Mouse (Mus musculus) left cerebral cortex, postnatal 10 days (tissue): ENCODE measurements around the gene Mab21l3. TPM values are rescaled to one million over a fixed set of nuclear protein-coding genes. Genes with fewer than 3 reads are reported as not detected.

ENCODE experiments used
- DNase-seq, 2 experiments: peaks; one replicate each; pipeline ENCODE4 v3.0.0; 2021 to 2022; ENCODE audit warnings: low spot score in 2 of 2, mixed read lengths in 1 of 2; ENCODE audit errors: extremely low spot score in 1 of 2
- intact Hi-C: fragments of 180-260 bp; cut with DNase I; formaldehyde crosslinking; loops from one replicate; pipeline ENCODE4 v1.15.1; 2025
- total RNA-seq, 2 experiments: library from RNA; stranded (reverse); gene quantifications; 2 replicates each; pipeline ENCODE4 v1.2.3; 2021

Gene Mab21l3
- total RNA-seq, 2 experiments from 2014 or later: not detected

DNA sequence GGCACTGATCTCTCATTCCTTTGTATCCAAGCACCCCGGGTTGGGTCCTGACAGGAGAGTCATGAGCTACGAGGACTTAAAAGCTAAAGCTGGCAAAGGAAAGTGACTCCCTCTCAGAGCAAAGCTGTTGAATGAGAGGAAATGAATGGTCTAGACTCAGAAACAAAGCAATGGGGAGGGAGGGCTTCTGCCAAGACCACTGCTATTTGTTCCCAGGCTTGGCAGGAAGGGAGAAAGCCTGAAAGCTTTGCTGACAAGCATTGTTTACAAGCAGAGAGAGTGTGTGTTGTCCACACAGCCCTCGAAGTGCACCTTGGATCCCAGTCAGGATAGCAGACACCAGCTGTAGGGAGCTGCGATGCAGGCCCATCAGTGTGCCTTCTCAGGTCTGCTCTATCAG is 41.8 kb downstream of the Mab21l3 start:
- intact Hi-C loops: loop anchor here (5.0 kb wide), 2 partner anchors 205 to 300 kb away; partner anchors contain the start of gene Atp1a1
- no peak for DNase-seq

DNA sequence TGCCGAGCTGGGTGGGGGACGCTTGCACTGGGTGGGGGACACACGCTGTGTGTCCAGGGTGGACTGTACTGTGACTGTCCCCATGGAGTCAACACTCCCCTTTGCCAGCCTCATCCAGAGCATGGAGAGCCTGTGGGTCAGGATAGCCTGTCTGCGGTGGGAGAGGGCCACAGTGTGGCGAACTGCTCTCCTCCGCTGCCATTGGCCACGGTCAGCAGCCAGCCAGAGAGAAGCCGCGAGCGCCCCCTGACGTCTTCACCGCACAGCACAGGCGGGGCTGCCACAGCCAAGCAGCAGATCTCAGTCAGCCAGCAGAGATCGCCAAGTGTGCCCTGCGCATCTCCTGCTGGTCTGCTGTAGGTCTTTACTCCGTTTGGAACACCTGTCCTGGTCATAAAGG is 42.6 kb downstream of the Mab21l3 start:
- intact Hi-C loops: loop anchor here (5.0 kb wide), 2 partner anchors 204 to 299 kb away; partner anchors contain the start of gene Atp1a1
- peak; percentile 79 to 90 for DNase-seq

DNA sequence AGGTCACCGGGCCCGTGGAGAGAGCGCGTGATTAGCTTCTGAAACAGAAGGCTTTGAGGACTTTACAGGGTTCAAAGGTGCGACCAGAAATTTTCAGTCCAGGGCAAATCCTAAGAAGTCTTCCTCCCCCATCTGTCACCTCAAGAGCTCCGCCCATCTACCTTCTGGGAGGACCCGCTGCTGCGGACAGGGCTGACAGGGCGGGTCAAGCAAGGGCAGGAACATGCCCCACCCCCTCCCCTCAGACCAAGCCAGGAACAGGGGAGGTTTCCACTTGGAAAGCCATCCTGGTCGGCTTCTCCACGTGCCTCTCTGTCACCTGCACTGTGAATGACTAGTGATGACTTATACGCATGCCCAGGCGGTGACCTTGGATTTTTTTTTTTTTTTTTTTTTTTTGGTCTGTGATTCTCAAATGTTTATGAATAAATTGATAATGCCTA is 43.2 kb downstream of the Mab21l3 start:
- intact Hi-C loops: loop anchor here (5.0 kb wide), 2 partner anchors 203 to 298 kb away; partner anchors contain the start of gene Atp1a1
- no peak for DNase-seq

DNA sequence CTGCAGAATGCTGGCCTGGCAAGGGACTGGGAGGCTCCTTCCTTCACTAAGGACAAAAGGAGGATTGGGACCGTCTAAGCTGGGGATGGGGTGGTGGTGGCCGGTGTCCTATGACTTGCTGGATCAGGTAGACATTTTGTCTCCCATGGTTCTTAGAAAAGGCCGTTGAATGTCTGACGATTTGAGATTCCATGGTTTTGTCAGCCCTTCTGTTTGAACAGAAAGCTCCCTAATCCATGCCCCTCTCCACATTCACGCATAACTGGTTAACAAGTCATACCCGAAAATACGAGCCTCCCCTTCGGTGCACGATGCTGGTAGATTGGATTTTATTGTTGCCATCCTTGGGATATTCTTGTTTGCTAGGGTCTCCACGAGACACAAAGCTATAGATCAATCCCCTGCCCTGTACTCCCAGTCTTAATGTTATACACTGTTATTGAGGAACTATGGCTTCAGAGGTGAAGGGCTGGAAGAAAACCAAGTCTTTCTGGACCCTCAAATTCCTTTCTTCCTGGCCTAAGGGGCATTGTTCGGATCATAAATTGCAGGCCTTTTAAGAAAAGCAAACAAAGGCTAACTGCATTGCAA is 43.7 kb downstream of the Mab21l3 start:
- no peak for DNase-seq
- intact Hi-C loops: loop anchor here (5.0 kb wide), 2 partner anchors 203 to 298 kb away; partner anchors contain the start of gene Atp1a1

DNA sequence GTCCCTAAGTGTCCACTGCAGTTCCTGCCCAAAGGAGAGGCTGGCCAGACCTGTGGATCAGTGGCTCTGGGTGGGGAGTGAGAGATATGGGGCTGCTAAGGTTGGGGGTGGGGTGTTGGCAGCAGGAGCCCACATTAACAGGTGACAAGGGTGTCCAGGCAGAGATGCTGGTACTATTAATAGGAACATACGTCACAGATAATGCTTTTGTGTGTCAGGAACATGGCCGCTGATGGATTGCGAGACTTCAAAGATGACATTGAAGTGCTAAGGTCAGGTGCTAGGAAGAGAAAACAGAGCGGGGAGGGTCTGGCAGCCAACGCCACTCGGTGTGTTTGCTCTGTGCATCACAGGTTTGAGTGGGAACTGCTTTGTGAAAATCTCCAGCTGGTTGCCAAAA is 44.4 kb downstream of the Mab21l3 start:
- intact Hi-C loops: no loop called here
- no peak for DNase-seq

DNA sequence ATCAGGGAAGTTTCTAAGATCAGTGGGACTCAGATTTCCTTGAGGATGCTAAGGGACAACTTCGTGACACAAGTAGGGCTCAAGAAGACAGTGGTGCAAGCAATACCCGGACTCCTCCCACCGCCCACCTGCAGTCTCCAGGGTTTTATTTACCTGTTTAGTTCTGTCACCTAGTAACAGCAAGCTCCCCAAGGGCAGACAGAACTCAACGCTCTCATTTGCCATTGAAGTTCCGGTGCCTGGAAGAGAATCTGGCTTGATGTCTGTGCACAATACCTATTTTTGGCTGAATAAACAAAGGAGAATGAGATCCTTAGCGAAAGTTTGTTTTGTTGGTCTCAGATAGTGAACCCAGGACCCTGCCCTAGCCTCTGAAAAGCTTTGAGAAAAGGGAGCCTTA is 45.0 kb downstream of the Mab21l3 start:
- intact Hi-C loops: no loop called here
- no peak for DNase-seq

DNA sequence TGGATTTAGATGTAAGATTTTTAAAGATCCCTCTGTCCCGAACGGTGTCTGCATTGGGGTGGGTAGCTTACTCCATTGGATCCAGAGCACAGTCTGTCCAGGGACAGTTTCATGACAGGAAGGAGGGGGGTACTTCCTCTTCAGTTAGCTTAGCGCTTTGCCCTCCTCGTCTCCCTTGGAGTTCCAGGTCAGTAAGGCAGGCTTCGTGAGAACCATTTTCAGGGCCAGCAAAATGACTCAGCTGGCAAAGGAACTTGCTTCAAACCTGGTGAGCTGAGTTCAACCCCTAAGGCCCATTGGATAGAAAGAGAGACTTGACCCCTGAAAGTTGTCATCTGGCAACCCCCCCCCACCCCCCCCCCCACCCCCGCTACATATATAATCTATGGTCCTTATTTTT is 46.0 kb downstream of the Mab21l3 start:
- intact Hi-C loops: no loop called here
- no peak for DNase-seq

DNA sequence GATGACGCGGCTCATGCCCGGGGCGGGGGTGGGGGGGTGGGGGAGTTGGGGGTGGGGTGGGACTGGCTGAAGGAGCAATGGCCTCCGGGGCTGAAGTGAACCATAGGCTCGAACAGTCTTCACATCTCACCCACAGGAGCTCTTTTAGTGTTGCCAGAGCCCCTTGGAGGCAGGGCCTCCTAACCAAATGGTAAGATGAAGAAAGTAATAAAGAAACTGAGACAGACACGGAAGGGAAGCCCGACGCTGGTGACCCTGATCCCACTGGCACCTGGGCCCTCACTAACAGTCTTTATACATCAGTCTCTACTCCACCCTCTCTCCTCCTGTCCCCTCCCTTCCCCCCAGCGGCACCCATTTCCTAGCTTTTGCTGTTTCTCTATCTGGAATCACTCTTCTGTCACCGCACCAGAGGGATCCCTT is 48.2 kb downstream of the Mab21l3 start:
- no peak for DNase-seq
- intact Hi-C loops: no loop called here

DNA sequence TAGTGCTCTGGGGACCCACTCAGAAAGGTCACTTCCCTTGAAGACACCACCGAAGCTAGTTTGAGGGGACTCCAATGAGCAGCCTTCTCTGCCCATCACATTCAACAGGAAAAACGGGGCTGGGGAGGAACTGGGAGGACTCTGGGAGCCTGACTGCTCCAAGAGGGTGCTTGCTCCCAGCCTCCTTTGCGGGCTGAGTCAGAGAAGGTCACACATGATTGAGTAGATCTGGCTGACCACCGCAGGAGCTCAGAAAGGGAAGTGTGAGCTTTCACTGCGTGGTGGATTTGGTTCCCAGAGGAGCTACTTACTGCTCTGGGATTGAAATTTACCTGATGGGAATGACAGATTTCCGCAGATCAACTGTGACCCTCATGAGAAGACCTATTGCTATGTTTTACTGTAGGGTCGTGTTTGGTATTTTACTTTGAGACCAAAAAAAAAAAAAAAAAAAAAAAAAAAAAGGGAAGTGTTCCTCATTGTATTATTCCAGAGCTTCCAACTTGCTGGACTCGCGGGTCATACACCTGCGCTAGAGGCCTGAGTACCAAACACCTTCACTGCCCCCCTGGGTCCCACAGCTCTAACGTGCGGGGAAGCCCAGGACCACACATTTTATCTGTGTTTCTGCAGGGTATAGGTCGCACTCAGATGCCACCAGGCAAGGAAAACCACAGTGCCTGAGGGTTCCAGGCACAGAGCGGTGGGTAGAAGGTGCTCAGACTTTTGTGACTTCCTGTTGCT is 48.7 kb downstream of the Mab21l3 start:
- intact Hi-C loops: no loop called here
- no peak for DNase-seq

DNA sequence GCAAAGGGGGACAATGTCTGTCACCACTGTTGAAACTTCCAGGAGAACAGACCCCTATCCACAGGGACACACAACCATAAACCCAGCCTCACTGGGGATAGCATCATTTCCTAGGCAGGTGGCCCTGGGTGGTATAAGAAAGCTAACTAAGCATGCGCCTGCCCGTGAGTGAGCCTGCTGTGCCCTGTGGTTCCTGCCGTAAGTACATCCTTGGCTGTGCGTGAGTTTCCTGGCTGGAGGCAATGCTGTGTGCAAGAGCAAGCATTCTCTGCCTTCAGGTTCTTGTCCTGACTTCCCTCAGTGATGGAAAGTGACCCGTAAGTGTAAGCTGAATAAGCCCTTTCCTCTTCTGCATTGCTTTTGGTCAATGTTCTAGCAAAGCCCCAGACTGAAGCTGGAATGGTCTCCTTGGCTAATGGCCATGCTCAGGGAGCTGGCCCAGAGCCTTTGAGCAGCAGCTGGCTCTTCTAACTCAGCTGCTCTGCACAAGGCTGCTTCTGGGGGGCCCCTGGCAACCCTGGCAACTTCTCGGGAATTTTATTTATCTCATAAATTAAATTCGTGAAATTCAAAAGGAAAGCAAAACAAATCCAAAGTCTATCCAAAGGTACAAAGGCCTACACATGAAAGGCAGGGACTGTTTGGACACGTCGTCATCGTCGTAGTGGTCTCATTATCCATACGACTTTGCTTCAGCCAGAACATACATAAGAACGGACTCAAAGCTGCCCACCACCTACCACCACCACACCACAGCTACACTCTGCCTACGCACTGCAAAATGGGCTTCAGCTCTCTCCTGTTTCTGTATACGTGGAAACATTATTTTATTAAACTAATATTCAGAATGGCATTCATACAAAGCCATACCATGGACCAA is 50.7 kb downstream of the Mab21l3 start:
- intact Hi-C loops: no loop called here
- no peak for DNase-seq

DNA sequence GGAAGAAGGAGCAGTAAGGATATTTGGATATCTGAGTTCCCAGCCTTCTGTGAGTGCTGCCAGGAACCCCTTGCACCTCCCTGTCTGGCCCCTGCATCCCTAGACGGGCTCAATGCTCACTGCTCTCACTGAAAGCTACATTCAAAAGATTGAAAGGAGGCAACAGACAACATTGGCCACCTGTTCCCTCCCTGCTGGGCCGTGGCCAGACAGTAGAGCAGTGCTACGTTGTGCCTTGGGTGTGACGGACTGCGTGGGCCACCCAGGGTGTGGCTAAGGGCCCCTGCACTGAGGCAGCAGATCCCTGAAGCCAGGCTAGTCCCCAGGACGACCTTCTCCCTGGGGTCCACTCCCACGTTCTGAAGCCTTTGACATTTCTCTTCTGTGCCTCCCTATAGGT is 52.5 kb downstream of the Mab21l3 start:
- intact Hi-C loops: no loop called here
- DNase-seq: no peak

DNA sequence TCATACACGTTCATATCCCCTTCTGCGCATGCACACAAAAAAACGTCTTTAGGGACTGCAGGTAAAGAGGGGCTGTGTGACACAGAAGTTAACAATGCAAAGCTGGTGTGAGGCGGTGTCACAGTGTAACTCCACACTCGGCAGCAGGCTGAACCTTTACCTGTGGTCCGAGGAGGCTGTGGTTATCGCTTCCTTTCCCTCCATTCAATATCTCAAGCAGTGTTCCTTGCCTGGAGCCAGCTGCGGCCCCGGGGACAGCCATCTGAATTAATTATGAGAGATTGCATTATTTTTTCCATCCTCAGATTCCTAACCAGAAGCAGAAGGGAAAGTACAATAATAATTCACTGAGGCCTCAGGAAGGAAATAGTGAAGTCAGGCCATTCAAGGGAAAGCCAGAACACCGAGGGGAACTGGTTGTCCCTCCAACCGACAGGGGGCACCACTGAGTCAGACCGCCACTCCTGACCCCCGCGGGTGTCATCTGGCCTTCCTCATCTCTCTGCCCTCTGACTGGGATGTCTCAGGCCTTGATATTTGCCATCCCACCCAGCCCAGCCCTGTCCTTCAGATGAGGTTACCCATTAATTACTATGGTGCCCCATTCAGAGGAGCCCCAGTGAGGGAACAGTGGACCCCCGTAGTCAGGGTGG is 53.2 kb downstream of the Mab21l3 start:
- intact Hi-C loops: no loop called here
- no peak for DNase-seq

DNA sequence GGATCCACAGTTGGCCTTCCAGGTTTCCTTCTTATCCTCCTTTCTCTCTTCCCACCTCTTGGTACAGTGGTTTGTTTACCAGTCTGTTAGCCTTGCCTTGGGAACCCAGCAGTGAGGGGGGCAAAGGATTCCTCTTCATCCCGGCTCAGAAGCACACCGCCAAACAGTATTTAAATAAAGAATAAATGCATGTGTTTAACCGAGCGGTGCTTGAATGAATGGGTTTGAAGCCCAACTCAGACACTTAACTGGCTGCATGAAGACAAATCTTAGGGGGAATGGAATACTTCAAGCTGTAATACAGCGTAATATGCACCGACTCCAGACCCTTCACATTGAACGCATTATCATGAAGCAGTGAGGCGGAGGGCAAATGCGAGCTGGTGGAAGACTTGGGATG is 54.1 kb downstream of the Mab21l3 start:
- no peak for DNase-seq
- intact Hi-C loops: loop anchor here (5.0 kb wide), 1 partner anchor 137 kb away; no protein-coding TSS in a partner anchor

DNA sequence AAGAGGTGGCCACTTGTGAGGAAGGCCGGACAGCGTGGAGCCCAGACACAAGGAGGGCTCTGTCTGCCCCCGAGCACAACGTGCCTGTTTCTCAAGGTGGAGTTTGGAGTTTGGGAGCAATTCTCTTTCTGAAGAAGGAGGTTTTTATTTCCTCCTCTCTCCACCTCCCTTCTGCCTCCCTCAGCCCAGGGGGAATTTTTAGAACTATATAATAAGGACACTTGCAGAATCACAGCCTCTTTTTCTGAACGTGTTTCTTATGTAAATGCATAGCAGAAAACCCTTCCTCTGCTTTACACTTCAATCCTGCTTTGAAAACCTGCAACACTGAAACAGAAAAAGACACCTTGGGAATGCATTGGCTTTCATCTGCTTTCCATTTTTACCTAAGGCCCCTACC is 54.7 kb downstream of the Mab21l3 start:
- intact Hi-C loops: loop anchor here (5.0 kb wide), 1 partner anchor 137 kb away; no protein-coding TSS in a partner anchor

DNA sequence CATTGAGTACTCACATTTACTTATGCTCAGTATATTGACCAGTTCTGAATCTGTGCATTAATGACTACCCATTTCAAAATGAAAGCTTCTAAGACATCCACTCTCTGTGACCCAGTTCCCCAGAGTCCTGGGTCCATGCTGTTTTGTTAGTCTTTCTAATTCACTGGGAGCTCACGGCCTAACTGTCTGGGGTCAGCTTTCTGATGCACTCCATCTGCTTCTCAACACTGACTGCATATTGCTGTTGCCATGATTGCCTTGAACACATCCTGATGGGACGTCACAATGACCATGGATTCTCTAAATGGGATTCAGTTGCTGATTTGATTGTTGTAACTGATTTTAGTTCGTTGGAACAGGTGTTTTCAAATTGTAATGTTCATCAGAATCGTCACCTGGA is 56.6 kb downstream of the Mab21l3 start:
- intact Hi-C loops: loop anchor here (5.0 kb wide), 1 partner anchor 135 kb away; no protein-coding TSS in a partner anchor
- DNase-seq: no peak

More for the DNA sequence above, 54.7 kb downstream of the Mab21l3 start:
- DNase-seq: no peak

DNA sequence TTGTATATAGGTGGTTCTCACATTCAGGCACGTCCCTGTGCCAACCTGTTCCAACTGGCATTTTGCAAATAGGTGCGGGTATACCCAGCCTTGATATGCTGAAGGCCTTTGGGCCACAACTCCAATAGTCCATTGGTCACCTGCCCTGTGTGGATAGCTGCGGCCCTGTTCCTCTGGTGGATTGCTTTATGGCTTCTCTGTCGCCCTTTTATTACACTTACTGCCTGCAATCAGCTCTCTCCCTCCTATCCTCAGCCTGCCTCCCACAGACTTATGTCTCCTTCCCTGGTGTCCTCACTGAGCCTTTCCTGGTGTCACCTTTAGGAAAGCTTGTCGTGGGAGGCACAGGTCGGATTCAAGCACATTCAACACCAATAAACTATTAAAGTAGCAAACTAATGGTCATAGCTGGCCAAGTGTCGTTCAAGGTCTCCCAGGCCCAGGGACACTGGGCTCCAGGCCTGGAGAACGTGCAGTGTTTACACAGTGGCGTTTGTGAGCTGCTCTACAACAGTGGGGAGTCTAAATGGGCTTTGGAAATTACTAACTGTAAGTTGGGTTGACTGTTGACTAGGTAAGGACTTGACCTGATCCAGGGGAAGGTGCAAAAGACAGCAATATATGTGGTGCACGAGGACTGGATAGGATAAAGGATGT is 63.9 kb downstream of the Mab21l3 start:
- intact Hi-C loops: no loop called here
- no peak for DNase-seq

DNA sequence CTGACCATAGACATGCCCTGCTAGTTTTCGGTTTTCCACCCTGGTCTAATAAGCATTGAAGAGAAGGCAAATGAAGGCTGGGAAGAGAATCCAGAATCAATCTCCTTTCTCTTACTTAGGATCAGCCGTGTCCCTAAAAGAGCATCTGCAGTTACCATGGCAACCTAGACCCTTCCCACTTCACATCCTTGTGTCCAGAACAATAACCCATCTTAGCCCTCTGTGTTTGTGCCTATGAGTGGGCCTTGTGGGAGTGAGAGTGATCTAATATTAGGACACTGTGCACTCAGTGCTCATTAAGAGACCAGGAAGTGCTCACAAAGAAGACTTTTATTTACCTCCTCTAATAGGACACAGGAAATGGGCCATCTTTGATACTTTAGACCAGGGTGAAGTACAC is 65.0 kb downstream of the Mab21l3 start:
- intact Hi-C loops: no loop called here
- no peak for DNase-seq

DNA sequence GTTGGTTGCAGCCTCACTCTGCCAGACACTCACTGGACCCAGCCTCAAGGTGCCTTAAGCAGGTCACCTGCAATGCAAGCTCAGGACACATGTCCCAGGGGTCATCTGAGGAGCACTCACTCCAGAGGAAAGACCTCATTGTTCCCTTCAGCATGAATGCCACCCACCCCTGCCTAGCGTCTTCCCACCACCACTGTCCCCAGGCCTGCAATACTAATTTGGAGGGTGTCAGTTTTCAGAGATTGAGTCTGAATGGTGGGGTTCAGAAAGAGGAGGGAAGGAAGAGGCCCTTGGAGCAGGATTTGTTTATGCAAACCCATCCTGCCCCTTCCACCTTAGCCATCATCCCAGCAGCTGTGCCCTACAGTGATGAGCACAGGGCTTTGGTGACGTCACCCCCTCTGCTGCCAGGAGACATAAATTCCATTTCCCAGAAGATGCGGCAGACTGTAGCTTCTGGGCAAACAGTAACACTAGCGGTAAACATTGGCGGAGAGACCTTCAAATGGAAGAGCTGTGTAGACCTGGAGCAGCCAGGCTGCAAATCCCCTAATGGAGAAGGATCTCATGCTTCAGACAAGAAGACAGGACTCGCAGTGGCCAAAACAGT is 67.8 kb downstream of the Mab21l3 start:
- intact Hi-C loops: no loop called here
- DNase-seq: no peak
